Mouse (Mus musculus) lung, adult 2 months (tissue): ENCODE measurements at regions not wholly inside any gene's neighbourhood (a gene's known extent, or its start where the extent isn't known, plus 50 kb on each side); places are given as distances from the start of the nearest gene placed in this dataset.
"Not testable (repeated sequence)": the region's sequence is repeated elsewhere in the genome, so short reads cannot be mapped to it uniquely, and the experiment has no call there.

Source experiments
- DNase-seq: peaks from one replicate; pipeline ENCODE4 v3.0.0; 2022
- H3K4me1 ChIP-seq: fragments of 200-500 bp; 2 replicates; pipeline ENCODE4 v1.6.1; 2011; ENCODE audit warnings: low read length; ENCODE audit not compliant: control insufficient read depth, insufficient read depth
- H3K4me3 ChIP-seq: fragments of 200-500 bp; replicated peaks from 2 replicates; pipeline ENCODE3; 2011; ENCODE audit warnings: low read depth, mild to moderate bottlenecking, control low read depth, low read length; ENCODE audit errors: extremely low read depth
- CTCF ChIP-seq: fragments of 200-500 bp; IDR thresholded peaks from 2 replicates; pipeline ENCODE4 v1.5.1; 2011; ENCODE audit warnings: mild to moderate bottlenecking, low read length, control low read depth; ENCODE audit not compliant: insufficient read depth
- POLR2A ChIP-seq: fragments of 200-500 bp; IDR thresholded peaks from 2 replicates; pipeline ENCODE4 v1.6.1; 2011; ENCODE audit warnings: low read depth, mild to moderate bottlenecking, control low read depth, low read length, borderline replicate concordance; ENCODE audit errors: extremely low read depth
- WGBS: fragments of 180-500 bp; shearing (Covaris S2); methylation state at CpG from one replicate; pipeline ENCODE4 v1.1.7; 2018; 5-methylcytosine and 5-hydroxymethylcytosine counted together

DNA sequence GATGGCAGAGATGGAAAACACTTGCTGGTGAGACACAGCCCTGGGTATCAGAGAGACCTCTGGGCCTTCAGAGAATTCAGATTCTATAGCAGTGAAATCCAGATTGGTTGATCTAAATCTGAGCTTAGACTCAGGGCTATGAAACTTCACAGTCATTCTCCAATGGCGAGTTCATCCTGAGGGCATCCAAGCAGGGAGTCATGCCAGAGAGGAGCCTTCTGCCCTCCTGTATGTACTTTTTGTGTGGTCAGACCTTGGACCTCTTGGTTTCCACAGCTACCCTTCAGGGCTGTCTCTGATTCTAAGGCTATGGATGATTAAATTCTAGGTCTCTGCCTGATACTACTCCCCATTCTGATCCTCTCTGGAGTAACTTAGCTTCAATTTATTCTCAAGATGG is 122.0 kb upstream of the Mettl15 start:
- DNase-seq: no peak
- no peak for TF ChIP-seq POLR2A
- TF ChIP-seq CTCF: no peak
- no peaks in the 10 kb centered on the region for H3K4me1 ChIP-seq
- no peak overlapping the region for H3K4me3 ChIP-seq
- 62% methylated on average over 1 of the region's 1 CpGs for WGBS

DNA sequence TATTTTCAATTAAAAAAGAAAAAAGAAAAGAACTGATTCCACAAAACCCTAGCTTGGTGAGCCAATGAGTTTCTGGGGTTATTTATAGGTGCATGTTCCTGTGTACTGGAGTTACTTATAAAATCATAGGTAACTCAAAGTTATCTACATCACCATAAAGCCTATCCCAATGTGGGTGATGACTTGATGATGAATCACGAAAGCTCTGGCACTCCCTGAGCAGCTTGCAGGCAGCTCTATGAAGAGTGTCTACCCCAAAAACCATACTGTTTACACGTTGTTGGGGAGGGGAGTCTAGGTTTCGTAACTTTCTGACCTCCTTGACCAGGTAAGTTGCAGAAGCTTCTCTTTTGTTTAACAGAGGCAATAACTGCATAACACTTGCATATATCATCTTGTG is 123.7 kb upstream of the Mettl15 start:
- no peak for DNase-seq
- WGBS: 61% methylated on average over 3 of the region's 3 CpGs
- Histone ChIP-seq H3K4me3 (no peak overlapping the region), H3K4me1 (no peaks in the 10 kb centered on the region)
- TF ChIP-seq POLR2A (no peak), CTCF (no peak)

DNA sequence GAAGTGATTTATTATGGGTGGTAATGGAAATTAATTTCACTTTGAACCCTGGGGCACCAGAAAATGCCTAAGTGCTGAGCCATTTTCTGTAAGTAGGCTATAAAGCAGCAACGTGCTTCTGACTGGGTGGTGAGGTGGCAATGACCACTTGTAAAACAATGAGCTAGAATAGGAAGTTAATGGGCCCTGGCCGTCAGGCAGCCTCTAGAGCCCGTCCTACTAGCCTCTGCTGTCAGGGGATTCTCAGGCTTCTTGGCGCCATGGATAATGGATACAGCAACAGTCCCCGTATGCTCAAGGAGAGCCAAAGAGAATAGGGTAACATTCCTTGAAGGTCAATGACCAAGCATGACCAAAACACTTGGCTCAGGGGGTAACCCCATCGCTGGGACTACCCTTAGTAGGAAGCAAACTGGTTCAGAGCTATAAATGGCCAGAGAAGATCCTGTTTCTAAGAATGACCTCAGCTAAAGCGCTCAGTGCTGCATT is 126.1 kb upstream of the Mettl15 start:
- Histone ChIP-seq H3K4me3 (no peak overlapping the region), H3K4me1 (no peaks in the 10 kb centered on the region)
- DNase-seq: no peak
- 62% methylated on average over 7 of the region's 7 CpGs for WGBS
- TF ChIP-seq POLR2A: no peak
- no peak for TF ChIP-seq CTCF

DNA sequence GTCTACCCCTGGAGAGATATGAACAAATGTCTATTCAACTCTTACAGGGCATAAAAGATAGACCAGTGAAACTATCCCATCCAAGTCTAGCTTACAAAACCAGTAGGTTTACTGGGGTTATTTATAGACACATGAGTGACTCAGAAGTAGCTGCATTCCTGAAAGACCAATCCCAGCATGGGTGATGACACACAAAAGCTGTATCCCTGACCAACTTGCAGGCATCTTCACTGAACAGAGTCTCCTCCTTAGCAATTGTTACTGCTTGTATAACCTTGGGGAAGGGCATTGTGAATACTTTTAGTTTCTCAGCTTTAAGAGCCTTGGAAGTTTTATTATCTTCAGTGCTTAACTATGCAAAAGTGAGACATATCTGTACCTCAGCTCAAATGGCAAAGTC is 139.6 kb upstream of the Mettl15 start:
- TF ChIP-seq POLR2A: no peak
- no peak for TF ChIP-seq CTCF
- Histone ChIP-seq H3K4me3 (no peak overlapping the region), H3K4me1 (no peaks in the 10 kb centered on the region)
- no peak for DNase-seq

DNA sequence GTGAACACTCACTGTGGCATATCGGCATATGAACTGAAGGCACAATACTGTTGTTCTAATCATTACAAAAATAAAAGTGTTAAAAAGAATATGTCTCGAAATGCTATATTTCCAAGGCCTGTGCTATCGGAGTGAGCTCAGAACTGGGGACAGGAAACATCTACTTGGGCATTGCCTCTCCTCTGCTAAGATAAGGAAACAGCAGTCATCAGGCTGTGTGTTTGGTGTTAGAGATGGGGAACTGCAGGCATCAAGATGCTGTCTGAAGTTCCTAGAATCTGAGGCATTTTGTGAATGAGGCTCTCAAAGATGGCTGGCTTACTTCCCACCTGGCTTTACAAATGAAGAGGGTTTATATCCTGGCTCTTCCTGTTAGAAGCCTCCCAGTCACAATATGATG is 150.6 kb upstream of the Mettl15 start:
- Histone ChIP-seq H3K4me1 (no peaks in the 10 kb centered on the region), H3K4me3 (no peak overlapping the region)
- 83% methylated on average over 3 of the region's 3 CpGs for WGBS
- TF ChIP-seq POLR2A (no peak), CTCF (no peak)
- no peak for DNase-seq

DNA sequence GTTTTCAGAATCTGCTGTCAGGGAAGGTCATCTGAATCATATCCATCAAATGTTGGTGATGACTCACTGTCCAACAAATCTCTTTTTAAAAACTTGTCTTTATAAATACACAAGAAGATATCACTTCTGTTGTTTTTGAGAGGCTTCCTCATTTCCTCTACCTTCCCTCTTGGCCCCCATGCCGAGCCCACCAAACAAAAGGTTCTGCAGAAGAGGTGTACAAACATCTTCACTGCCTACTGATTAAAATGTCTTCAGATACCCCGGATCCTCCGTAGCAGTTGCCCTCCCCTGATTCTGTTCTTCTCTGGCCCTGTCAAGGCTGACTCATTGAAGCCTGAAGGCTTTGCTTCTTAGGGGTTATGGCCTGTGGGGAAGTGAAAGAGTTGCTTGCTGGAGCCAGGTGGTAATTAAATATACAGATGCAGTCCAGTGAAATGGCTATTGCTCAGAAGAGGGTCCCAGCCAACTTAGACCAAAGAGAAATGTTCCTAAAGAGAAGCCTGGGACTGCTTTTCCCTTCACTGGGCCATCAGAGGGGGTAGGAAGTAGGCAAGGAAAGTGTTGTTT is 162.1 kb upstream of the Mettl15 start:
- H3K4me1 ChIP-seq: no peaks in the 10 kb centered on the region
- TF ChIP-seq CTCF (no peak), POLR2A (no peak)
- 66% methylated on average over 3 of the region's 3 CpGs for WGBS
- no peak for DNase-seq
- H3K4me3 ChIP-seq: no peak overlapping the region

DNA sequence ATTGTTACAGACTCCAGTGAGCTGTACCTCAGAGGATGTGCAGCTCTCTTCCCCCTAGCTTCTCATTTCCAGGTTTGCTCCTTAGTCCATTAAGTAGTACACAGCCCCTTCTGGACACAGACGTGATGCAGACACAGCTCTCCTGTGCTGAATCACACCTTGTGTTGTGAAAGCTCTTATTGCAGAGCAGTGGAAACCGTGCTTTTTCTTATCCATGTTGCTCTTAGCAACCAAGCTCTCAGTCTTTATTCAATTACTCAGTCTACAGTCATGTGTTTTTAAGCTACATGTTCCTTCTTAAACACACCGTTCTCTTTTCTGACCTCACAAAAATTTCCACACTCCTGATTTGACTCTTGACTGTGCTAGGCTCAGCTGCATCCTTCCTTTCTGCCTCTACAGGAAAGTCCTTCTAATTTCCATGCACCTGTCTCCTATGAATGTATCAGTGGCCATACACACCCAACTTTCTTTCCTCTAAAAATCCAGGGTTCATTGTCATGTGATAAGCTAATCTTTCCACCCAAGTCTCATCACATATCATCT is 163.0 kb upstream of the Mettl15 start:
- Histone ChIP-seq H3K4me3 (no peak overlapping the region), H3K4me1 (no peaks in the 10 kb centered on the region)
- no peak for DNase-seq
- TF ChIP-seq CTCF: no peak
- TF ChIP-seq POLR2A: no peak
- 57% methylated on average over 3 of the region's 3 CpGs for WGBS

DNA sequence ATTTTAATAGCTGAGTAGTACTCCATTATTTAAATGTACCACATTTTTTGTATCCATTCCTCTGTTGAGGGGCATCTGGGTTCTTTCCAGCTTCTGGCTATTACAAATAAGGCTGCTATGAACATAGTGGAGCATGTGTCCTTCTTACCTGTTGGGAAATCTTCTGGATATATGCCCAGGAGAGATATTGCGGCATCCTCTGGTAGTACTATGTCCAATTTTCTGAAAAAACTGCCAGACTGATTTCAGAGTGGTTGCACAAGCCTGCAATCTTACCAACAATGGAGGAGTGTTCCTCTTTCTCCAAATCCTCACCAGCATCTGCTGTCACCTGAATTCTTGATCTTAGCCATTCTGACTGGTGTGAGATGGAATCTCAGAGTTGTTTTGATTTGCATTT is 181.7 kb upstream of the Mettl15 start:
- not testable (repeated sequence) for H3K4me3 ChIP-seq, DNase-seq, H3K4me1 ChIP-seq
- WGBS: 88% methylated on average over 1 of the region's 1 CpGs

DNA sequence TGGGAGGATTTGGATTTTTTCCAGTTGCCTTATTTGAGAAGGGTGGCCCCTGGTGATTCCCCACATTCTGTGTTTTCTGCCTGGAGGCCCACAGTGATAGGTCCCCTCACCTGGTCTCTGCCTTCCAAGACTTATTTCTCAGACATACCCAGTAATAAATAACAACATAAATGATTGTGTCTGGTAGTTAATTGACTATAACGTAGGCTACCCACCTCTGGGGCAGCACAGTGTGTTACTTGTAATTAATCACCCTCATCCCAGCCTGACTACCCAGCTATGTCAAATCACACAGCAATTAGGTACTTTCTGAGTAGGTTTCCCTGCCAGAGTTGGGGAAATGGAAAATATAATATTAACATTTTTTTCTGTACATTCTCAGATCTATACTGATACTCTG is 190.2 kb upstream of the Bdnf start:
- TF ChIP-seq CTCF: no peak
- TF ChIP-seq POLR2A: no peak
- 45% methylated on average over 1 of the region's 1 CpGs for WGBS
- no peaks in the 10 kb centered on the region for H3K4me1 ChIP-seq
- H3K4me3 ChIP-seq: no peak overlapping the region
- no peak for DNase-seq

DNA sequence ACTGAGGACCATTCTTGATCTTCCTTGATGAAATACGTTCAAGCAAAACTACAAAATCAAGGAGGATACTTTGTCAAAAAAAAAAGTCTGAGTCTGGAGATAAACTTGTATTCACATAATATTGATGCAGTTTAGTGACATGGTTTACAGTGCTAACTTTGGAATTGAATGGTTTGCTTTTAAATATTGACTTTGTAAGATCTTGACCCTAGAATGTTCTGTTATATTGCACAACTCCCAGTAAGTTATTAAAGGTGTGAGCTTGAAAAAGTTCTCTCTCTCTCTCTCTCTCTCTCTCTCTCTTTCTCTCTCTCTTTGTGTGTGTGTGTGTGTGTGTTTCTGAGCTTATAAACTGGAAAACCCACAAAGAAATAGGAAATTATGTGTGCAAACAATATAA is 186.9 kb upstream of the Bdnf start:
- TF ChIP-seq POLR2A (no peak), CTCF (no peak)
- Histone ChIP-seq H3K4me3 (no peak overlapping the region), H3K4me1 (no peaks in the 10 kb centered on the region)
- 53% methylated on average over 1 of the region's 1 CpGs for WGBS
- DNase-seq: no peak
